Mouse (Mus musculus): ENCODE measurements around the gene Fam110a. TPM values are rescaled to one million over a fixed set of nuclear protein-coding genes. Genes with fewer than 3 reads are reported as not detected.
A peak's percentile ranks its signal among the peaks of the same experiment; 100 is the strongest.

Fam110a gene
- polyA plus RNA-seq, 1 experiment: 24.3 TPM

DNA sequence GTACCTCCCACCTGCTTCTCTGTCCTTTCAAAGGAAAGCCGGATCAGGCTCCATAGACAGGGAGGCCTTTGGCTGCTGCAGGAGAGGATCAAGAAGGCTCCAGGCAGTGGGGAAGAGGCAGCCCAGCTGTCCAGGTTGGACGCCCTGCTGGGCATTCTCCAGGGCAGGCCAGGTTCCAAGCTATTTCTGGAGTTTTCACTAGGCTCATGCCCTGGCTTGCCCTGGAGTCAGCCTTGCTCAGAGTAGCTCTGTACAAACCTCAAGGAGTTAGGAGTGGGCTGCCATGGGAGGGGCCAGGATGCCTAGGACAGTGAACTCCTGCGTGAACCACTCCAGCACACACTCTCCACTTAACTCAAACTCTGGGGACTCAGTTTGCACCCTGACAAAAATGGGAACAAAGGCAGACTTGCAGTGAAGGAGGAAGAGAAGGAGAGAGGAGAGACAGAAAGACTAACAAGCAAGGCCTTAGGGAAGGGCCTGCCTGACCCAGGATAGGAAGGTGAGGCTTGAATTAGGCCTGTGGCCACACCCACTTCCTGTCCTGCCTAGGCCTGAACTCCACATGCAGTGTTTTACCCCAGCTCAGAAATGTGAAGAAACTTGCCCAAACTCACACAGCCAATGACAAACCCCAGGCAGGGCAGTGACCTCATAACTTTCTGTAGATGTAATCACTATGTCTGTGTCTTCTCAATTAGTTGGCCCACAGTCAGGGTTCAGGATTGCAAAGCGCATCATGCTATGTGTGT is 2.2 kb downstream of the Fam110a start:
- Histone ChIP-seq H3ac (ENCODE audit: control insufficient read depth, insufficient read length, low read depth) (no peak overlapping the region), H3K36me3 (ENCODE audit: control insufficient read depth, insufficient read depth) (peaks cover 23% of the 10 kb centered on the region), H3K27me3 (ENCODE audit: control insufficient read depth, insufficient read depth, insufficient read length) (no peaks in the 10 kb centered on the region), H3K79me3 (ENCODE audit: low read depth) (peaks cover 52% of the 10 kb centered on the region), H3K79me2 (ENCODE audit: control insufficient read depth, insufficient read depth) (peaks cover 72% of the 10 kb centered on the region), H3K4me3 (ENCODE audit: insufficient read depth, poor library complexity, severe bottlenecking) (no peak overlapping the region)
- no peak for TF ChIP-seq MAX (IDR thresholded peaks at IDR 0.05)
- no peak for TF ChIP-seq USF1 (IDR thresholded peaks at IDR 0.05; ENCODE audit: low read depth)
- no peak for TF ChIP-seq CTCF (IDR thresholded peaks at IDR 0.05; ENCODE audit: control insufficient read depth, insufficient read depth, insufficient read length)
- no peak for TF ChIP-seq FOSL1 (IDR thresholded peaks at IDR 0.05; ENCODE audit: insufficient read depth, low read length, poor library complexity, severe bottlenecking)
- TF ChIP-seq MYOD1 (IDR thresholded peaks at IDR 0.05; ENCODE audit: control insufficient read depth, insufficient read length, low read depth): no peak
- no peak for TF ChIP-seq CEBPB (IDR thresholded peaks at IDR 0.05; ENCODE audit: low read depth)
- no peak for TF ChIP-seq MYOG (IDR thresholded peaks at IDR 0.05; ENCODE audit: control insufficient read depth, extremely low read depth, insufficient read length)

DNA sequence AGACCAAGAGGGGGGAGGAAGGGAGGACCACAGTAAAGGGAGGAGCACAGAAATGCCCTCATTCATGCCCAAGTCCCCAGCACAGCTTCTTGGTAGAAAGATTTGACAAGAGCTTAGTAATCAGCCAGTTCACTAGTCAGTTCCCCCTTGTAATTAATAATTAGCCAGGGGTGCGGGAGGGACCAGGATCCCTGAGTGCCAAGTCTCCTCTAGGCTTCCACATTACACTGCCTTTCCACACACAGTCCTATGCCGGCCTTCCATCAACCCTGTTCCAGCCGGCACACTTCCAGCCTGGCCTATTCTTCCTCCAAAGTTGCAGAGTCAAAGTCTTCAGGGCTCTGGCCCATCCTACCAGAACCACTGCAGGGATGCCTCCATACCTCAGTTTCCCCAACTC is 4.0 kb downstream of the Fam110a start:
- peaks cover 36% of the 10 kb centered on the region for H3K36me3 ChIP-seq (ENCODE audit: control insufficient read depth, insufficient read depth)
- TF ChIP-seq MYOG (IDR thresholded peaks at IDR 0.05; ENCODE audit: control insufficient read depth, extremely low read depth, insufficient read length) (no peak), FOSL1 (IDR thresholded peaks at IDR 0.05; ENCODE audit: insufficient read depth, low read length, poor library complexity, severe bottlenecking) (no peak), CTCF (IDR thresholded peaks at IDR 0.05; ENCODE audit: control insufficient read depth, insufficient read depth, insufficient read length) (no peak), MAX (IDR thresholded peaks at IDR 0.05) (no peak), MYOD1 (IDR thresholded peaks at IDR 0.05; ENCODE audit: control insufficient read depth, insufficient read length, low read depth) (no peak), CEBPB (IDR thresholded peaks at IDR 0.05; ENCODE audit: low read depth) (no peak), USF1 (IDR thresholded peaks at IDR 0.05; ENCODE audit: low read depth) (no peak)
- no peaks in the 10 kb centered on the region for H3K27me3 ChIP-seq (ENCODE audit: control insufficient read depth, insufficient read depth, insufficient read length)
- H3K79me2 ChIP-seq (ENCODE audit: control insufficient read depth, insufficient read depth): peaks cover 90% of the 10 kb centered on the region
- no peak overlapping the region for H3ac ChIP-seq (ENCODE audit: control insufficient read depth, insufficient read length, low read depth)
- no peak overlapping the region for H3K4me3 ChIP-seq (ENCODE audit: insufficient read depth, poor library complexity, severe bottlenecking)
- peaks cover 68% of the 10 kb centered on the region for H3K79me3 ChIP-seq (ENCODE audit: low read depth)

DNA sequence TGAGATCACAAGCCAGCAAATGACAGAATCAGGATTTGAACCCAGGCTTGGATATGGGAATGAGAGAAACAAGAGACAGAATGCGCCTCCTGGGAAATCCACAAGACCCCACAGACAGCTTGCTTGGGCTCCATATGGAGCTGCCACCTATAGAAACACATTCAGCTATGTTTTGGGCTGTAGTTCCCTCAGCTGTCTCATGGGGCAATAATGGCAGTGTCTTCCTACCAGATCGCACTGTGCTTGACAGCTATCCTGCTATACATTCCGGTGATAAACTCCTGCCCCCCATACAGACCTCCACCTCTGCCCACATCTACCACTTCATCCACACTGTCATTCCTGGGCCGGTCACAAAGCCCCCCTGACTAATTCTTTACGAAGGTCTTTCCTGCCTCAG is 4.7 kb downstream of the Fam110a start:
- no peak for TF ChIP-seq FOSL1 (IDR thresholded peaks at IDR 0.05; ENCODE audit: insufficient read depth, low read length, poor library complexity, severe bottlenecking)
- no peak for TF ChIP-seq MYOG (IDR thresholded peaks at IDR 0.05; ENCODE audit: control insufficient read depth, extremely low read depth, insufficient read length)
- TF ChIP-seq MYOD1 (IDR thresholded peaks at IDR 0.05; ENCODE audit: control insufficient read depth, insufficient read length, low read depth): no peak
- no peak for TF ChIP-seq USF1 (IDR thresholded peaks at IDR 0.05; ENCODE audit: low read depth)
- no peak for TF ChIP-seq CTCF (IDR thresholded peaks at IDR 0.05; ENCODE audit: control insufficient read depth, insufficient read depth, insufficient read length)
- TF ChIP-seq MAX (IDR thresholded peaks at IDR 0.05): no peak
- TF ChIP-seq CEBPB (IDR thresholded peaks at IDR 0.05; ENCODE audit: low read depth): no peak
- Histone ChIP-seq H3K4me3 (ENCODE audit: insufficient read depth, poor library complexity, severe bottlenecking) (no peak overlapping the region), H3K79me3 (ENCODE audit: low read depth) (peaks cover 74% of the 10 kb centered on the region), H3ac (ENCODE audit: control insufficient read depth, insufficient read length, low read depth) (no peak overlapping the region), H3K79me2 (ENCODE audit: control insufficient read depth, insufficient read depth) (peaks cover 98% of the 10 kb centered on the region), H3K36me3 (ENCODE audit: control insufficient read depth, insufficient read depth) (peaks cover 42% of the 10 kb centered on the region), H3K27me3 (ENCODE audit: control insufficient read depth, insufficient read depth, insufficient read length) (no peaks in the 10 kb centered on the region)

DNA sequence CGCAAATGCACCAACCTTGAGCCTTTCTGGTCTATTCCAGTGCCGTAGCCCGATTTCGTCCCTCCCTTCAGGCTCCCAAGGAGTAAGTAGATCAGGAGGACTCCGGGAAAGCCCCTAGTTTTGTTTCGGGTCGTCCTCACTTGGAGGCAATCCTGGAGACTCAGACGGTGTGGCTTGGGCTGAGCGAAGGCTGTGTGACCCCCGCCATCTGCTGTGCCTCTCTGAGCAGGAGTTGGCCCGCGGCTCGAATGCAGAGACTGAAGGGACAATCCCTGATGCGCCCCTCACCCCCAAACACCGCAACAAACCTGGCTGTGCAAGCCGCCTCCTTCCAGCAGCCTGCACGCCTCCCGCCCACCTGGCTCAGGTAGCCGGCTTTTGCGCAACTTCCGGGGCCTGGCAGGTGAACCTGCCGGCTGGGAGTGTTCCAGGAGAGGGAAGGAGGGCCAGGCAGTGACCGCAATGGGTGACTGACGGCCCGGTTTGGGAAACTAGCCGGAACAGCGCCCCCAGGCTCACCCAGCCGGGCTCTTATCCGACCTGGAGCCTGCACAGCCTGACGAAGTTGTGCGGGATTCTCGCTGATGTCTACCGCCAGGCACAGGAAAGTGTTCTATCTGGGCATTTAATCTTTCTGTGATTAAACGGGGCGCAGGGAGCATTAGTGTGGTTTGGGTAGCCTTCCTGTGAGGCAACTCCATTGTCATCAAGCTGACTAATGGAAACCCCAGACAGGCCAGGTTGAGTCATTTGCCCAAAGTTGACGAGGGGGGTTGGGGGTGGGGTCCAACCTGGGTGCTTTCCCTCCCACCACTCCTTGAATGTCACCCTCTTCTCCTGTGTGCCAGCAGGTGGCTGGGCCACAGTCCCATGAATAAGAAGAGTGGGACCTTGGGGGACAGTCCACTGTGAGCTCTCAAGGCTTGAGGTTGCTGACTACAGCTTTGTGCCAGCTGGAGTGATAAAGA is 6.1 kb downstream of the Fam110a start:
- TF ChIP-seq CEBPB (IDR thresholded peaks at IDR 0.05; ENCODE audit: low read depth) (peak; percentile 77), MAX (IDR thresholded peaks at IDR 0.05) (no peak), MYOG (IDR thresholded peaks at IDR 0.05; ENCODE audit: control insufficient read depth, extremely low read depth, insufficient read length) (no peak), CTCF (IDR thresholded peaks at IDR 0.05; ENCODE audit: control insufficient read depth, insufficient read depth, insufficient read length) (peak; percentile 15), USF1 (IDR thresholded peaks at IDR 0.05; ENCODE audit: low read depth) (no peak), MYOD1 (IDR thresholded peaks at IDR 0.05; ENCODE audit: control insufficient read depth, insufficient read length, low read depth) (peak; percentile 30), FOSL1 (IDR thresholded peaks at IDR 0.05; ENCODE audit: insufficient read depth, low read length, poor library complexity, severe bottlenecking) (peak; percentile 41)
- H3K4me3 ChIP-seq (ENCODE audit: insufficient read depth, poor library complexity, severe bottlenecking): no peak overlapping the region
- H3ac ChIP-seq (ENCODE audit: control insufficient read depth, insufficient read length, low read depth): no peak overlapping the region

DNA sequence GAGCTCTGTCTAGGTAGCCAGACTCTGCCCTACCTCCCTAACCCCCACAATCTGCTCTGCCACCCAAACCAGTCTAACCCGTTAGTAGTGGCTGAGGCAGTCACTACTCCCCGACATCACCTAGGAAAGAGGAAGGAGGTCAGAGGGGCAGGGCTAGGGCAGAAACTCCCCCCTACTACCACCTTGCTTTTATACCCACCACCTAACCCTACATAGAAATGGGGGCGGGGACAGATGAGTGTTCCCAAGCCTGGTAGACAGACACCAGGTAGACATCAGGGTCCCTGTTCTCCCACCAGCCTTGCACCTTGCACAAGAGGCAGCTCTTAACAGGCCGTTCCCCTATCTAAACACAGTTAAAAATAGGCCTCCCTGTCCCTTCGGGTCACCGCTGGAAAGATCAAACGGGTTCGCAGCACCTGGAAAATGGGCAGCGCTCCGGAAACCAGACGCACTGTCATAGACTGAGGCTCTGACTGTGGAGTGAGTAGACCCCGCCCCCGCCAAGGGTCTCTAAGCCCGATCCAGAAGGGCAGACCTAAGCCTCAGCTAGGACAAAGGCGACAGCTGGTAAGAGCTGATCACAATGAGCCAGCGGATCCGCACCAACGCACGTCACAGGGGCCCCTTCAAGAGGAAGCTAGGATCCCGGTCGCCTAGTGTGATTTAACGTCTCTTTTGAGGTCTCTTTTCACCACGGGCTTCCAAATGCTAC is 7.0 kb downstream of the Fam110a start:
- H3K27me3 ChIP-seq (ENCODE audit: control insufficient read depth, insufficient read depth, insufficient read length): no peaks in the 10 kb centered on the region
- H3K79me3 ChIP-seq (ENCODE audit: low read depth): peaks cover 62% of the 10 kb centered on the region
- H3K79me2 ChIP-seq (ENCODE audit: control insufficient read depth, insufficient read depth): peaks cover 88% of the 10 kb centered on the region
- no peak for TF ChIP-seq FOSL1 (IDR thresholded peaks at IDR 0.05; ENCODE audit: insufficient read depth, low read length, poor library complexity, severe bottlenecking)
- no peak for TF ChIP-seq CEBPB (IDR thresholded peaks at IDR 0.05; ENCODE audit: low read depth)
- no peak for TF ChIP-seq USF1 (IDR thresholded peaks at IDR 0.05; ENCODE audit: low read depth)
- TF ChIP-seq MYOD1 (IDR thresholded peaks at IDR 0.05; ENCODE audit: control insufficient read depth, insufficient read length, low read depth): no peak
- TF ChIP-seq CTCF (IDR thresholded peaks at IDR 0.05; ENCODE audit: control insufficient read depth, insufficient read depth, insufficient read length): no peak
- TF ChIP-seq MYOG (IDR thresholded peaks at IDR 0.05; ENCODE audit: control insufficient read depth, extremely low read depth, insufficient read length): no peak
- no peak for TF ChIP-seq MAX (IDR thresholded peaks at IDR 0.05)
- H3K4me3 ChIP-seq (ENCODE audit: insufficient read depth, poor library complexity, severe bottlenecking): no peak overlapping the region
- H3K36me3 ChIP-seq (ENCODE audit: control insufficient read depth, insufficient read depth): peaks cover 58% of the 10 kb centered on the region
- H3ac ChIP-seq (ENCODE audit: control insufficient read depth, insufficient read length, low read depth): no peak overlapping the region

More for the DNA sequence above, 6.1 kb downstream of the Fam110a start:
- Histone ChIP-seq H3K79me2 (ENCODE audit: control insufficient read depth, insufficient read depth) (peaks cover 96% of the 10 kb centered on the region), H3K79me3 (ENCODE audit: low read depth) (peaks cover 68% of the 10 kb centered on the region), H3K36me3 (ENCODE audit: control insufficient read depth, insufficient read depth) (peaks cover 56% of the 10 kb centered on the region), H3K27me3 (ENCODE audit: control insufficient read depth, insufficient read depth, insufficient read length) (no peaks in the 10 kb centered on the region)

Data from C2C12 (cell line).